Mouse (Mus musculus) frontal cortex, adult (tissue): ENCODE measurements around the gene Sgtb.
A peak's percentile ranks its signal among the peaks of the same experiment; 100 is the strongest.

Experiments
- ATAC-seq: cut with Nextera tagmentation; 2 replicates; pipeline ENCODE4 v1.9.2; 2017; ENCODE audit warnings: mild to moderate bottlenecking, moderate library complexity, mixed read lengths; ENCODE audit not compliant: low TSS enrichment

The Sgtb gene

DNA sequence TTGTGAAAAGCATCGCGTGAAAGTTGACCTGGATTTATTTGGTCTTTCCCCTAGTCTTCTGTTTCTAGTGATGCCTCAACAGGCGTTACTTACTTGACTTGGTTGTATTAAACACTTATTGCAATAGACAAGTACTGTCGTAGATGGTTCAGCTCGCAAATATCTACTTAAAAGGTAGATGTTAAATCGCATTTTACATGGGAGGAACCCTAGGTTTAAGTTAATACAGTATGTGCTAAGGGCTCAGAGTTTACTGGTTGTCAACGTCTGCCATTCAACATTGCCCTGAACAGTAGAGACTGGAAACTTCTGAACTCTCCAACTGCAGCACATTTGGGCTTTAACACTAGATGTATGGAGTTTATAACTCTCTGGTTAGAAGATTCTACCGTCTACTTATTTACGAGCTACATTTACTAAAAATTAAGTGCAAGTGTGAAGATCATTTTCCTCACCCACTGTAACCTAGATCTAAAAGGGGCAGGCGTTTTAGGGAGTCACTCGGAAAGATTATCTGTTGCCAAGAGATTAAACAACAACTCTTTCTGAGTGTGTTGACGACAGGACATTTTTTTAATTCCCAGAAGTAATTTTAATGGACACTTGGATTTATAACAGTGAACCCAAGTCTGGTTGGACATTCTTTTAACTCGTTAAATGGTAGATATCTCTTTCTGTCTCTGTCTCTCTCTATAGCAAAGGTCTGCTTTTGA is 69.8 kb downstream of the Sgtb start:
- peak; percentile 8; the same call in 1 of the 2 replicates for ATAC-seq

DNA sequence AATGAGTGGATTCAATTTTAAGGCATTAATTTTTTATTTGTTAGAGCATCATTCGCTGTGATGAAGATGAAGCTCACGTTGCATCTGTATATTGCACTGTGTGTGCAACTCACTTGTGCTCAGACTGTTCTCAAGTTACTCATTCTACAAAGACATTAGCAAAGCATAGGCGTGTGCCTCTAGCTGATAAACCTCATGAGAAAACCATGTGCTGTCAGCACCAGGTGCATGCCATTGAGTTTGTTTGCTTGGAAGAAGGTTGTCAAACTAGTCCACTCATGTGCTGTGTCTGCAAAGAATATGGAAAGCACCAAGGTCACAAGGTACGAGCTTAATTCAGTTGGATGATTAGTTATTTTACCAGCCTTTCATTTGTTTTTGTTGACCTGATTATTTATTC is 77.8 kb downstream of the Sgtb start:
- no peak for ATAC-seq
